7 mouse cellular contexts compared by ENCODE assay signal in the genomic region with DNA sequence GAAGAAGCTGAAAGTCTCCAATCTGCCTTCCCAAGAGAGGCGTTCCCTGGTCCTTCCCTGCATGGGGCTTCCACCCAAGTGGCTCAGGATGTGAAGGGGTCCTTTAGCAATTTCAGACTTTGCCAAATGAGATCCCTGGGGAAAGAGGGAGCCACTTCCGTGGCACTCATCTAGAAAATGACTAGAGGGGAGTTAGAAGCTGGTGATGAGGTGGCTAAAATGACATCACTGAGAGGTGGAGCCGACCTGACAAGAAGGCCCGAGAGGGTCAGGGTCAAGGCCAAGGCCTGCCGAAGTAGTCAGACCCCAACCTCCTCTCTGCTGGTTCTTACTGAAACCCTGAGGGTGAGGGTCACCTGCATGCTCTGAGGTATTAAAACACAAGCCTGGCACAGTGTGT. TPM values are rescaled to one million over a fixed set of nuclear protein-coding genes. Genes with fewer than 3 reads are reported as not detected.
DNase-seq lines count a peak whose midpoint lies in the region; ATAC-seq lines count a peak whose summit lies in the region.

No protein-coding gene starts in this region.

- H3K9me3 ChIP-seq in forebrain, embryonic 14.5 days (replicated peaks; ENCODE audit: control insufficient read depth, low read length), result 0 out of 2 replicates have a peak, but pooled peaks cover 2% of the 10 kb centered on the region
- no peaks in the 10 kb centered on the region for H3K9me3 ChIP-seq in liver, embryonic 12.5 days (replicated peaks)

- no peaks in the 10 kb centered on the region for H3K27me3 ChIP-seq in forebrain, embryonic 14.5 days (replicated peaks; ENCODE audit: control insufficient read depth, insufficient read depth, low read length)
- H3K27me3 ChIP-seq in liver, embryonic 12.5 days (replicated peaks), result peaks cover 81% of the 10 kb centered on the region

- H3K4me1 ChIP-seq in forebrain, embryonic 14.5 days (ENCODE audit: control insufficient read depth, insufficient read depth, low read length), result peaks cover 23% of the 10 kb centered on the region
- no peaks in the 10 kb centered on the region for H3K4me1 ChIP-seq in liver, embryonic 12.5 days

- no peaks in the 10 kb centered on the region for H3K36me3 ChIP-seq in forebrain, embryonic 14.5 days (ENCODE audit: control insufficient read depth, insufficient read depth, low read length)
- H3K36me3 ChIP-seq in liver, embryonic 12.5 days, result no peaks in the 10 kb centered on the region

- 5% methylated on average over 5 of the region's 5 CpGs for WGBS in forebrain, embryonic 14.5 days
- 29% methylated on average over 5 of the region's 5 CpGs for WGBS in liver, embryonic 12.5 days (ENCODE audit: insufficient replicate concordance)

- H3K4me2 ChIP-seq in forebrain, embryonic 14.5 days (ENCODE audit: low read length), result peak overlapping the region; percentile 88
- peak overlapping the region; percentile 75 for H3K4me2 ChIP-seq in liver, embryonic 12.5 days

- DNase-seq in retina, postnatal 1 day, result peak; percentile 21
- no peak for DNase-seq in retina, embryonic 14.5 days (ENCODE audit: low spot score)
- peak; percentile 34 for DNase-seq in forebrain, embryonic 14.5 days (ENCODE audit: low spot score)
- DNase-seq in spleen, postnatal 4 days (ENCODE audit: low spot score in 2 of 2), result no peak
- DNase-seq in layer of hippocampus, adult 8-10 months (ENCODE audit: low spot score in 2 of 2), result no peak
- DNase-seq in thymus, postnatal 0 days (ENCODE audit: low spot score), result no peak

- H3K4me3 ChIP-seq in forebrain, embryonic 14.5 days (ENCODE audit: low read depth, low read length), result peak overlapping the region; percentile 91
- H3K4me3 ChIP-seq in liver, embryonic 12.5 days, result peak overlapping the region; percentile 61

- H3K27ac ChIP-seq in forebrain, embryonic 14.5 days (ENCODE audit: low read depth, low read length), result peak overlapping the region; percentile 77; the same call in 1 of the 2 replicates
- no peak overlapping the region for H3K27ac ChIP-seq in liver, embryonic 12.5 days

- H3K9ac ChIP-seq in forebrain, embryonic 14.5 days (ENCODE audit: low read length), result peak overlapping the region; percentile 98
- H3K9ac ChIP-seq in liver, embryonic 12.5 days, result no peak overlapping the region

- no peak for ATAC-seq in forebrain, embryonic 14.5 days
- no peak for ATAC-seq in liver, embryonic 12.5 days

RNA-seq across cellular contexts. Expression of gene Cdr2l, which starts 1.2 kb away (rescaled TPM):
- 17.7 and 19.0 TPM in 2 replicates for polyA plus RNA-seq in forebrain, embryonic 14.5 days (2014; fragmentation: Nextera tagmentation; extraction: Ambion mirVana)
- polyA plus RNA-seq in liver, embryonic 12.5 days (2016; fragmentation: Nextera tagmentation; extraction: Ambion mirVana), result 4.2 TPM in 2 replicates
- total RNA-seq in layer of hippocampus, adult 8-10 months (2022), result 10 to 100 TPM; 25.7 to 29.6 (median 25.9) TPM
- polyA plus RNA-seq in thymus, postnatal 0 days (2015; fragmentation: Nextera tagmentation; extraction: Ambion mirVana), result 5.3 and 5.4 TPM in 2 replicates

RNA-seq across cellular contexts. Expression of gene Hid1, which starts 15.3 kb away (rescaled TPM):
- 32.0 and 36.3 TPM in 2 replicates for polyA plus RNA-seq in forebrain, embryonic 14.5 days (2014; fragmentation: Nextera tagmentation; extraction: Ambion mirVana)
- 1.8 TPM in 2 replicates for polyA plus RNA-seq in liver, embryonic 12.5 days (2016; fragmentation: Nextera tagmentation; extraction: Ambion mirVana)
- 100 to 1,000 TPM; 104 to 119 (median 117) TPM for total RNA-seq in layer of hippocampus, adult 8-10 months (2022)
- polyA plus RNA-seq in thymus, postnatal 0 days (2015; fragmentation: Nextera tagmentation; extraction: Ambion mirVana), result 23.2 and 27.1 TPM in 2 replicates

RNA-seq across cellular contexts. Expression of gene Mrpl58, which starts 20.7 kb away (rescaled TPM):
- polyA plus RNA-seq in forebrain, embryonic 14.5 days (2014; fragmentation: Nextera tagmentation; extraction: Ambion mirVana), result 203 and 253 TPM in 2 replicates
- 116 and 120 TPM in 2 replicates for polyA plus RNA-seq in liver, embryonic 12.5 days (2016; fragmentation: Nextera tagmentation; extraction: Ambion mirVana)
- 100 to 1,000 TPM; 100 to 115 (median 105) TPM for total RNA-seq in layer of hippocampus, adult 8-10 months (2022)
- 408 and 411 TPM in 2 replicates for polyA plus RNA-seq in thymus, postnatal 0 days (2015; fragmentation: Nextera tagmentation; extraction: Ambion mirVana)

RNA-seq across cellular contexts. Expression of gene Atp5h, which starts 36.9 kb away (rescaled TPM):
- 768 and 904 TPM in 2 replicates for polyA plus RNA-seq in forebrain, embryonic 14.5 days (2014; fragmentation: Nextera tagmentation; extraction: Ambion mirVana)
- 624 and 630 TPM in 2 replicates for polyA plus RNA-seq in liver, embryonic 12.5 days (2016; fragmentation: Nextera tagmentation; extraction: Ambion mirVana)
- 100 to 1,000 TPM; 450 to 501 (median 483) TPM for total RNA-seq in layer of hippocampus, adult 8-10 months (2022)
- 1,461 and 1,502 TPM in 2 replicates for polyA plus RNA-seq in thymus, postnatal 0 days (2015; fragmentation: Nextera tagmentation; extraction: Ambion mirVana)

RNA-seq across cellular contexts. Expression of gene Kctd2, which starts 37.0 kb away (rescaled TPM):
- polyA plus RNA-seq in forebrain, embryonic 14.5 days (2014; fragmentation: Nextera tagmentation; extraction: Ambion mirVana), result 17.8 and 17.9 TPM in 2 replicates
- 8.6 and 9.3 TPM in 2 replicates for polyA plus RNA-seq in liver, embryonic 12.5 days (2016; fragmentation: Nextera tagmentation; extraction: Ambion mirVana)
- total RNA-seq in layer of hippocampus, adult 8-10 months (2022), result 10 to 100 TPM; 67.4 to 74.9 (median 71.2) TPM
- polyA plus RNA-seq in thymus, postnatal 0 days (2015; fragmentation: Nextera tagmentation; extraction: Ambion mirVana), result 30.5 and 37.5 TPM in 2 replicates

Comparison
In these comparisons a context has a peak if more than half of its experiments do, and no peak if none do; other contexts are left out.
1. DNase-seq: peak in retina, postnatal 1 day (single experiment) and forebrain, embryonic 14.5 days (single experiment); none in retina, embryonic 14.5 days (single experiment), spleen, postnatal 4 days (0 of 2), layer of hippocampus, adult 8-10 months (0 of 2) and thymus, postnatal 0 days (single experiment).